ENCODE assay signal across 7 mouse cellular contexts in the genomic region with DNA sequence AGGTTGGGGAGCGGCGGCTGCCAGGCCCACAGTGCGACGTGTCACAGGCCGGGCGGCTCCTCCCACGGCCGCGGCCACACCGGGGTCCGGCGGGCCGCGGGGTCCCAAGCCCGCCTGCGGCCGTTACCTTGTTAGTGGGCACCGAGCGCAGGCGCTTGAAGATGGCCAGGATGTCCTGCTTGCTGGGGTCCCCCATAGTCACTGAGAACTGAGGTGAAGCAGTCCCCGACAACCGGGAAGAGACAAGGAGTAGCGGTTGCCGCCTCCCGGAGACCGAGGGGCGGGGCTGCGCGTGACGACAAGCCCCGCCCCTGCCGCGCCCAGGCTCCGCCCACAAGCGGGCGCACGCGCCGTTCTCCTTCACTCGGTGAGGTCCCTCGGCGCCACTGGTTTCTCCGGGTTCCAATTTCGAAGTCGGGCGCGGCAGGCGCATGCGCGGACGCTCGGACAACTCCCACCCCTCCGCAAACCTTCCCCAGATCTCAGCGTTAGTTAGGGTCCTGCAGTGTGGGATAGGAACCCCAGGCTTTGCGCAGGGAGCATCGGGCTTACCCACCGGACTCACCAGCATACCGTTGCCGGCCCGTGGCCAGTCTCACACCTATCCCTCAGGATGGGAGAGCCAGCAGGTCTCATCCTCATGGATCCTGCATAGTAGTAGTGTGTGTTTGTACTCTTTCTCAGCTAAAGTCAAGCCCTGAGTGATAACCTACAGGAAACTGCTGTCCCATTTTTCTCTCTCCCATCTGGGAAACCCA. TPM values are rescaled to one million over a fixed set of nuclear protein-coding genes. Genes with fewer than 3 reads are reported as not detected.
A peak's percentile ranks its signal among the peaks of the same experiment; 100 is the strongest.
DNase-seq lines count a peak whose midpoint lies in the region; ATAC-seq and TF ChIP-seq lines count a peak whose summit lies in the region.

A gene (minus strand): TSS at position 294 of the 758 bp plus-strand sequence.

- H3K4me2 ChIP-seq in embryonic facial prominence, embryonic 12.5 days (replicated peaks): peak within 1 kb of the TSS; percentile 79
- H3K4me2 ChIP-seq in limb, embryonic 12.5 days: peak within 1 kb of the TSS; percentile 91
- H3K4me2 ChIP-seq in midbrain, embryonic 15.5 days: peak within 1 kb of the TSS; percentile 78

- peak; percentile 96 for DNase-seq in adrenal gland, postnatal 25 days
- peak; percentile 94 to 96 for DNase-seq in heart, adult 18-20 months
- peak; percentile 97 for DNase-seq in kidney, adult 2 months
- peak; percentile 73 to 86 for DNase-seq in spleen, adult 2 months (ENCODE audit: low read depth in 1 of 2, low spot score in 2 of 2)

- peak within 1 kb of the TSS; percentile 75 for H3K4me3 ChIP-seq in embryonic facial prominence, embryonic 12.5 days
- H3K4me3 ChIP-seq in kidney, adult 2 months (ENCODE audit: insufficient read depth, low read depth, low read length): peak within 1 kb of the TSS; percentile 88
- peak within 1 kb of the TSS; percentile 83 for H3K4me3 ChIP-seq in limb, embryonic 12.5 days (replicated peaks)
- H3K4me3 ChIP-seq in midbrain, embryonic 15.5 days: peak within 1 kb of the TSS; percentile 77
- peak within 1 kb of the TSS; percentile 70 for H3K4me3 ChIP-seq in spleen, adult 2 months (ENCODE audit: extremely low read depth, insufficient read depth, insufficient read length)

- no peak for TF ChIP-seq CTCF in kidney, adult 2 months (conservative IDR thresholded peaks at IDR 0.05; ENCODE audit: insufficient read depth, insufficient read length, low read depth, low read length)
- TF ChIP-seq CTCF in spleen, adult 2 months (IDR thresholded peaks at IDR 0.05; ENCODE audit: extremely low read depth, insufficient read depth, insufficient read length, insufficient replicate concordance): no peak

- no peak for TF ChIP-seq POLR2A in kidney, adult 2 months (IDR thresholded peaks at IDR 0.05; ENCODE audit: low read depth, low read length)
- no peak for TF ChIP-seq POLR2A in spleen, adult 2 months (IDR thresholded peaks at IDR 0.05; ENCODE audit: low read depth, low read length)

- WGBS in embryonic facial prominence, embryonic 12.5 days: under 1% methylated on average over 60 of the region's 60 CpGs
- under 1% methylated on average over 60 of the region's 60 CpGs for WGBS in kidney, adult 2 months
- 0% methylated on average over 60 of the region's 60 CpGs for WGBS in limb, embryonic 12.5 days
- WGBS in midbrain, embryonic 15.5 days: under 1% methylated on average over 60 of the region's 60 CpGs
- 1% methylated on average over 60 of the region's 60 CpGs for WGBS in spleen, adult 2 months

- no peaks in the 10 kb centered on the region for H3K27me3 ChIP-seq in embryonic facial prominence, embryonic 12.5 days
- no peaks in the 10 kb centered on the region for H3K27me3 ChIP-seq in kidney, adult 2 months (replicated peaks; ENCODE audit: control insufficient read depth, insufficient read depth, low read length)
- no peaks in the 10 kb centered on the region for H3K27me3 ChIP-seq in limb, embryonic 12.5 days
- H3K27me3 ChIP-seq in midbrain, embryonic 15.5 days (replicated peaks): no peaks in the 10 kb centered on the region
- no peaks in the 10 kb centered on the region for H3K27me3 ChIP-seq in spleen, adult 2 months (ENCODE audit: control insufficient read depth, insufficient read depth, low read length)

- peak; percentile 91 for ATAC-seq in embryonic facial prominence, embryonic 12.5 days (ENCODE audit: insufficient number of reproducible peaks, insufficient read depth, low FRiP score, low TSS enrichment)
- ATAC-seq in limb, embryonic 12.5 days (ENCODE audit: insufficient number of reproducible peaks, insufficient read depth, low FRiP score, low TSS enrichment, low read depth): peak; percentile 80
- ATAC-seq in midbrain, embryonic 15.5 days (replicated peaks): peak; percentile 91

- no peak within 1 kb of the TSS for H3K27ac ChIP-seq in embryonic facial prominence, embryonic 12.5 days
- peak within 1 kb of the TSS; percentile 65 for H3K27ac ChIP-seq in kidney, adult 2 months (ENCODE audit: insufficient read depth, low read depth, low read length)
- H3K27ac ChIP-seq in limb, embryonic 12.5 days: peak within 1 kb of the TSS; percentile 53
- H3K27ac ChIP-seq in midbrain, embryonic 15.5 days: peak within 1 kb of the TSS; percentile 76
- peak within 1 kb of the TSS; percentile 33; the same call in 1 of the 2 replicates for H3K27ac ChIP-seq in spleen, adult 2 months (ENCODE audit: insufficient read depth, low read length)

- H3K9ac ChIP-seq in embryonic facial prominence, embryonic 12.5 days: peak within 1 kb of the TSS; percentile 70
- H3K9ac ChIP-seq in limb, embryonic 12.5 days (replicated peaks): peak within 1 kb of the TSS; percentile 90
- peak within 1 kb of the TSS; percentile 75 for H3K9ac ChIP-seq in midbrain, embryonic 15.5 days

- H3K36me3 ChIP-seq in embryonic facial prominence, embryonic 12.5 days: no peaks in the 10 kb centered on the region
- H3K36me3 ChIP-seq in kidney, adult 2 months (ENCODE audit: control insufficient read depth, insufficient read depth, low read length): no peaks in the 10 kb centered on the region
- H3K36me3 ChIP-seq in limb, embryonic 12.5 days: peaks cover 14% of the 10 kb centered on the region; the same call in 1 of the 2 replicates
- peaks cover 4% of the 10 kb centered on the region; the same call in 1 of the 2 replicates for H3K36me3 ChIP-seq in midbrain, embryonic 15.5 days (replicated peaks)
- no peaks in the 10 kb centered on the region for H3K36me3 ChIP-seq in spleen, adult 2 months (ENCODE audit: control insufficient read depth, insufficient read depth, low read length)

- H3K4me1 ChIP-seq in embryonic facial prominence, embryonic 12.5 days: peaks cover 10% of the 10 kb centered on the region
- peaks cover 14% of the 10 kb centered on the region; the same call in 1 of the 2 replicates for H3K4me1 ChIP-seq in kidney, adult 2 months (ENCODE audit: control insufficient read depth, insufficient read depth, low read length)
- peaks cover 10% of the 10 kb centered on the region for H3K4me1 ChIP-seq in limb, embryonic 12.5 days (replicated peaks)
- peaks cover 17% of the 10 kb centered on the region for H3K4me1 ChIP-seq in midbrain, embryonic 15.5 days
- no peaks in the 10 kb centered on the region for H3K4me1 ChIP-seq in spleen, adult 2 months (ENCODE audit: control insufficient read depth, insufficient read depth, insufficient read length)

- no peaks in the 10 kb centered on the region for H3K9me3 ChIP-seq in embryonic facial prominence, embryonic 12.5 days
- H3K9me3 ChIP-seq in limb, embryonic 12.5 days: no peaks in the 10 kb centered on the region
- no peaks in the 10 kb centered on the region for H3K9me3 ChIP-seq in midbrain, embryonic 15.5 days

RNA-seq across cellular contexts. Expression of the gene that starts here (rescaled TPM):
- total RNA-seq in adrenal gland, postnatal 25 days (2021): 25.0 and 29.6 TPM in 2 replicates
- polyA plus RNA-seq in embryonic facial prominence, embryonic 12.5 days (2016; fragmentation: Nextera tagmentation; extraction: Ambion mirVana): 43.2 and 43.3 TPM in 2 replicates
- total RNA-seq in heart, adult 18-20 months (2021): 10 to 100 TPM in 1 of 2 experiments, 1 to 10 TPM in 1; 10.0 to 12.1 TPM
- 21.4 and 26.5 TPM in 2 replicates for polyA plus RNA-seq in kidney, adult 2 months (2012; rRNA removed)
- polyA plus RNA-seq in limb, embryonic 12.5 days (2016; fragmentation: Nextera tagmentation; extraction: Ambion mirVana): 40.3 and 42.5 TPM in 2 replicates
- polyA plus RNA-seq in midbrain, embryonic 15.5 days (2015; fragmentation: Nextera tagmentation; extraction: Ambion mirVana): 44.4 and 45.1 TPM in 2 replicates
- polyA plus RNA-seq in spleen, adult 2 months (2012; rRNA removed): 14.6 TPM in 2 replicates
